Mouse (Mus musculus): ENCODE results near the gene Svep1. TPM values are rescaled to one million over a fixed set of nuclear protein-coding genes. Genes with fewer than 3 reads are reported as not detected.

Gene Svep1
- total RNA-seq, 2 experiments from 2014 or later: 5.1 to 7.5 TPM

GRCm38 (mm10) chr4:58108364-58108763, 98.3 kb downstream of the Svep1 start:
- DNase-seq: no peak
- intact Hi-C loops (cut with DNase I): no loop called here
- no peak for TF ChIP-seq CTCF (IDR thresholded peaks at IDR 0.05)
- no peak overlapping the region for H3K4me3 ChIP-seq
- H3K27ac ChIP-seq: no peak overlapping the region

- no peak for DNase-seq
- no peak overlapping the region for H3K4me3 ChIP-seq
- no peak overlapping the region for H3K27ac ChIP-seq
- intact Hi-C loops (cut with DNase I): no loop called here
- no peak for TF ChIP-seq CTCF (IDR thresholded peaks at IDR 0.05)
Measured at GRCm38 (mm10) chr4:58097732-58098131, 108.9 kb downstream of the Svep1 start.

DNA sequence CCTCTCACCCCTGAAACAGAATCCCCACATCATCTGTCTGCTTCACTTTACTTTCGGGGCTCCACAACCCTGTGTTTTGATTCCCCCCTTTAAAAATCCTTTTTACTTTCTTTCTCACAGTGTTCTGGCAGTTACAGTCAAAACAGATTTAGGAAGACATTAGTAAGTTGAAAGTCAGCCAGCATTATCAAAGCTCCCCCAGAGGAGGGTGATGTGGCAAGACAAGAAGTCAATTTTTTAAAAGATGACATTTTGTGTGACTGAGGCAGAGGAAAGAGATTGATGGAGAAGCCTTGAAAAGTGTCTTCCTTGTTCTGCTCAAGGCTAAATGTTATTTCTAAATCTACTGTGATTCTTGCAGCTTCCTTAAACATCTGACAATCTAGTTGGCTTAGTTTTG, 119.9 kb downstream of the Svep1 start:
- intact Hi-C loops (cut with DNase I): loop anchor here (10.0 kb wide), 1 partner anchor 168 kb away; no protein-coding TSS in a partner anchor
- no peak for TF ChIP-seq CTCF (IDR thresholded peaks at IDR 0.05)
- Histone ChIP-seq H3K4me3 (no peak overlapping the region), H3K27ac (peak overlapping the region; percentile 38)
- no peak for DNase-seq

DNA sequence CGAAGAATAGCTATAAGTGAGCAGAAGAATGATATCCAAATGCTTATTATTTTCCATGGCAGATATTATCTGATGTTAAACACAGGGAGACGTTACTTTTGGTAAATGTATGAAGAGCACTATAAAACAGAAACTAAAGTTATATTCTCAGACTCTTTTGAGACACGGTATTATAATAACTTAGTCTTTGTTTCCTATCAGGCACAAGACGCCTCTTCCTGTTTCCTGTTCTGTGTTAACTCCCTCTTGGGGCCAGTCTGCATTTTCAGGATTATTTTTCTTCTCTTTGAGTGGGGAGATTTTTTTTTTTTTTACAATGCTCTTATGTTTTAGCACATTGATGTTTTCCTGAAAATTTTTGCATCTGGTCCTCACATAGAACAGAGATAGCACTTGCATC, 120.5 kb downstream of the Svep1 start:
- intact Hi-C loops (cut with DNase I): loop anchor here (10.0 kb wide), 1 partner anchor 169 kb away; no protein-coding TSS in a partner anchor
- Histone ChIP-seq H3K4me3 (peak overlapping the region; percentile 35), H3K27ac (peak overlapping the region; percentile 38)
- TF ChIP-seq CTCF (IDR thresholded peaks at IDR 0.05): no peak
- DNase-seq: no peak

GRCm38 (mm10) chr4:58085340-58085739, 121.3 kb downstream of the Svep1 start:
- DNase-seq: no peak
- Histone ChIP-seq H3K27ac (no peak overlapping the region), H3K4me3 (no peak overlapping the region)
- TF ChIP-seq CTCF (IDR thresholded peaks at IDR 0.05): peak; percentile 8; the same call in 1 of the 2 replicates
- intact Hi-C loops (cut with DNase I): loop anchor here (10.0 kb wide), 1 partner anchor 169 kb away; no protein-coding TSS in a partner anchor

DNA sequence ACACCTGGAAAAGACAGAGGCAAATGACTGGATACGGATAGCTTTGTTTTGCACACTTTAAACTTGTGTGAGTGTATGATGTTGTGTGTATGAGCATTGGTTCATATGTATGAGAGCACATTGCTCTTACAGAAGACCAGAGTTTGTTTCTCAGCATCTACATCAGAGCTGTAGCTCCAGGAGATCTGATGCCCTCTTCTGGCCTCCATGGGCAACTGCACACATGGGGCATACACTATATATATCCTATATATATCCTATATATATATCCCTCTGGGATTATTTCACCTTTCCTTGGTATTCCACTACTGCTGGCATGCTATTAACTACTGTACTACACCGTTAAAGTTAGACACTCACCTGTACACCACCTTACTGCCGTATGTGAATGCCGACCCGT, 122.5 kb downstream of the Svep1 start:
- TF ChIP-seq CTCF (IDR thresholded peaks at IDR 0.05): no peak
- DNase-seq: no peak
- no peak overlapping the region for H3K4me3 ChIP-seq
- H3K27ac ChIP-seq: no peak overlapping the region
- intact Hi-C loops (cut with DNase I): loop anchor here (10.0 kb wide), 1 partner anchor 171 kb away; no protein-coding TSS in a partner anchor

DNA sequence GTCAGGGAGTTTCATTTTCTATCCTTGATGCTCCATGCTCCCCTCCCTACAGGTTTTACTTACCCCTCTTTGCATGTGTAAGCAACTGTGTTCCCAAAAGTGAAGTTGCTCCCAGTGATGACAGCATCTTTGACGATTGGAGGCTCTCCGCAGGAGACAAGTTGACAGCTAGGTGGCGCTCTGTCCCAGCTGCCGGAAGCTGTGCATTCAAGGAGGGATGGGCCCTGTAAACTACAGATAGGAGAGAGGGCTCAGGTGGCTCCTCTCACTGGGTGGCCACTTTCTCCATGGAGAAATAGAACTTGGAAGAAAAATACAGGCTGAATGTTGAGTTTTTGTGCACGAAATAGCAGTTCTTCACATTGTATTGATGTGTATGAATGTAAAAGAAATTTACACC, 124.1 kb downstream of the Svep1 start:
- DNase-seq: peak; percentile 68
- no peak overlapping the region for H3K4me3 ChIP-seq
- no peak overlapping the region for H3K27ac ChIP-seq
- TF ChIP-seq CTCF (IDR thresholded peaks at IDR 0.05): peak; percentile 94; the same call in 1 of the 2 replicates
- intact Hi-C loops (cut with DNase I): loop anchor here (10.0 kb wide), 1 partner anchor 172 kb away; no protein-coding TSS in a partner anchor

DNA sequence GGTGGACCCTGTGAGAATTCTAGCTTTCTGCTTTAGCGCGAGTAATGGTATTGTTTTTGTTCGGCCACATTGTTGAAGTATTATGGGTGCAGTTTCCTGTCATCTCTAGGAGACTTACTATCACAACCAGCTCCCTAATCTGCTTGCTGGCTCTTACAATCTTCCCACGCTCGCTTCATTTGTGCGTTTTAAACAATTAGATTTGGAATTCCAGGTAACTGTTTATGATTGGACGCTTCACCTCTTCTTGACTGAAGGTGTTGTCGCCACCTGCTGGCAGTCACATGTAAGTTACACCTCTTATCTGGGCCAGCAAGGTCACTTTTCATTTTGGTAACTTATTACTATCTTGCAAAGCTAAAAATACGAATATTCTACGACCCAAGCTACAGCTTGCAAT, 127.0 kb downstream of the Svep1 start:
- TF ChIP-seq CTCF (IDR thresholded peaks at IDR 0.05): peak; percentile 90
- no peak overlapping the region; the same call in 1 of the 2 replicates for H3K4me3 ChIP-seq
- intact Hi-C loops (cut with DNase I): loop anchor here (1.0 to 10.0 kb wide), 3 partner anchors 152 to 178 kb away; no protein-coding TSS in a partner anchor
- no peak overlapping the region for H3K27ac ChIP-seq
- peak; percentile 47 for DNase-seq

DNA sequence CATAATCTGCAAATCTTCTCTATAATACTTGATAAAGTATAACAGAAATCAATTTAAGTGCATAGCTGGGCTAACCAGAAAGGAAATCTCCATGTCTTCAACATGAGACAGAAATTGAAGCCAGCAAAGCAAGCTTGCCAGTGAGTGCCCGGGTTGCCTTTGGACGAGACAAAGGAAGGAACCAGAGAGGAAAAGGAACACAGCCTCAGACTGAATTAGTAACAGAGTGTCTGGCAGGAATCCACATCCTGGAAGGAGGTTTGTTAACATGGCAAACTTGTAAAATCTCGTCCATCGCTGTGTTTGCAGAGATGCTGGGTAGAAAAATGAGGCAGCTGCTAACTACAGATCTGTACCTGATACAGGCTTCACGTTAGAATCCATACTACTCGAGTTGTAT, 128.7 kb downstream of the Svep1 start:
- no peak for TF ChIP-seq CTCF (IDR thresholded peaks at IDR 0.05)
- H3K4me3 ChIP-seq: no peak overlapping the region
- intact Hi-C loops (cut with DNase I): loop anchor here (5.0 kb wide), 1 partner anchor 151 kb away; no protein-coding TSS in a partner anchor
- no peak overlapping the region for H3K27ac ChIP-seq
- no peak for DNase-seq

DNA sequence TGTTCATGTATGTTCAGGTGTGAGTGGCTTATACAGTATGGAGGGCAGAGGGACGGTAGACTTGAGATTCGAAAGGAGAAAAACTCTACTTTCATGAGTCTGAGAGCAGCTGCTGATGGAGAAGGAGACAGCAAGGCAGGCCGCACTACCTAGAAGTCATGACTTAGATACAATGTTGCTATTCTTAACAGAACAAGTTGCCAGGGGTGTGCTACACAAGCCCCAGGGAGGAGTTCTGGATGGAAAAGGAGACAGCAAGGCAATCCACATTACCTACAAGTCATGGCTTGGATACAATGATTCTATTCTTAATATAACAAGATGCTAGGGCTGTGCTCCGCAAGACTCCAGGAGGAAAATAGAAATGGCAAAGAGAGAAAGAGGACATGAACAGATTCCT, 129.1 kb downstream of the Svep1 start:
- intact Hi-C loops (cut with DNase I): loop anchor here (5.0 kb wide), 1 partner anchor 150 kb away; no protein-coding TSS in a partner anchor
- DNase-seq: no peak
- Histone ChIP-seq H3K27ac (no peak overlapping the region), H3K4me3 (no peak overlapping the region)
- no peak for TF ChIP-seq CTCF (IDR thresholded peaks at IDR 0.05)

DNA sequence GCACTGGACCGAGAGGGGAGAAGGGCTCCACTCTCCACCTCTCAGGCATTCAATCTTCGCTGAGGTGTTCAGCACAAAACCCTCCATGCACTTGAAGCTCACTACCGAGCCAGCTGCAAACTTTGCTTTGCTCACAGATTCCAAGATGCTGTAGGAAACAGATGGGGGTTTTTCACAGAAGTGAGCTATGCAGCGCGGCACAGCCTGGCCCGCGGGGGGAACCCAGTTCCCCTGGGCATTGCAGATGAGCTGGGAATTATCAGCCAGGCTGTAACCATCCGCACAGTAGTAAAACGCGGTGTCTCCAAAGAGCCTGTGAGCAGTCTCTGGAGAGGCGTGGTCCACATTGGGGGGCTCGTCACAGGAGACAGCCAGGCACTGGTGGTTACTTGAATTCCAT, 133.8 kb downstream of the Svep1 start:
- H3K4me3 ChIP-seq: no peak overlapping the region
- no peak for TF ChIP-seq CTCF (IDR thresholded peaks at IDR 0.05)
- DNase-seq: no peak
- H3K27ac ChIP-seq: no peak overlapping the region
- intact Hi-C loops (cut with DNase I): no loop called here

GRCm38 (mm10) chr4:58068886-58069285, 137.8 kb downstream of the Svep1 start:
- Histone ChIP-seq H3K4me3 (no peak overlapping the region), H3K27ac (no peak overlapping the region)
- intact Hi-C loops (cut with DNase I): no loop called here
- no peak for TF ChIP-seq CTCF (IDR thresholded peaks at IDR 0.05)
- no peak for DNase-seq

GRCm38 (mm10) chr4:58064721-58065120, 141.9 kb downstream of the Svep1 start:
- Histone ChIP-seq H3K27ac (no peak overlapping the region), H3K4me3 (no peak overlapping the region)
- DNase-seq: no peak
- no peak for TF ChIP-seq CTCF (IDR thresholded peaks at IDR 0.05)
- intact Hi-C loops (cut with DNase I): no loop called here

DNA sequence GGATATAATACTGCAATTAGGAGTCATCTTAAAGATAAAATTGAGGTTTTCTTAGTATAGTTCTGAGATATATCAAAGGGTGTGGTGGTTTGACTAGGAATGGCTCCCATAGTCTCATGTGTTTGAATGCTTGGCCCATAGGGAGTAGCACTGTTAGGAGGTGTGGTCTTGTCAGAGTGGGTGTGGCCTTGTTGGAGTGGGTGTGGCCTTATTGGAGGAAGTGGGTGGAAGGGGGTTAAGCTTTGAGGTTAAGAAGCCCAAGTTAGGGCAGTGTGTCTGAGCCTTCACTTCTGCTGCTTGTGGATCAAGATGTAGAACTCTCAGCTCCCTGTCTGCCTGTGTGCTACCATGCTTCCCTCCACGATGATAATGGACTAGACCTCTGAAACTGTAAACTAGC, 143.7 kb downstream of the Svep1 start:
- intact Hi-C loops (cut with DNase I): no loop called here
- Histone ChIP-seq H3K4me3 (no peak overlapping the region), H3K27ac (no peak overlapping the region)
- TF ChIP-seq CTCF (IDR thresholded peaks at IDR 0.05): no peak
- no peak for DNase-seq
